Mouse (Mus musculus): ENCODE data around the gene Cir1. TPM values are rescaled to one million over a fixed set of nuclear protein-coding genes. Genes with fewer than 3 reads are reported as not detected.

Cir1 gene
- polyA plus RNA-seq, 1 experiment: 5.5 TPM

DNA sequence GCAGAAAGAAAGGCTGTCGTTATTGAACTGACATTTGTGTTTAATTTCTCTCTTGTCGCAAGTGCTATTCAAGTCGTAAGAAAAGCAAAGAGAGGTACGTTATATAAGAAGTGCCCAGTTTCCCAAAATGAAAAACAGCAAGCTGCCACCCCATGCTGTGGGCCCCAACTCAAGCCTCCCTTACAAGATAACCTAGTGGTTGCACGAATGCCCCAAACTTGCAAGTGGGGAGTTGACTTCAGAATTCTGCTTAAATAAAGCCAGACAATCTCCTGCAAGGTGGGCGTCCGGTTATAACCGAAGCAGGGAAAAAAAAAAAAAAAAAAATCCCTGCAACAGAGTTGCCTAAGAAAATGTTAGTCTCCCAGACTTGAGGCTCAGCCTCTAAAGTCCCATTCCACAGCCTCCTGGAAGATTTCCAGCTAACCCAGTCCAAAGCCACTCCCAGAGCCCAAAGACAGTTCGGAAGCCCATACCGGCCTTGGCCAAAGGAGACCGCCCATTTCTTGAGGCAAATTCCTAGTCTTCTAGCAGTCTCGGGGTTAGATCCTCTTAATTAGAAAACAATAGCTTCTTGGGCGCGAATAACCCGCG, 49.2 kb downstream of the Cir1 start:
- Histone ChIP-seq H3K4me3 (ENCODE audit: insufficient read depth, low read depth, low read length) (no peak overlapping the region), H3K27me3 (replicated peaks; ENCODE audit: control insufficient read depth, insufficient read depth, low read length) (peaks cover 4% of the 10 kb centered on the region), H3K36me3 (ENCODE audit: control insufficient read depth, insufficient read depth, low read length) (no peaks in the 10 kb centered on the region), H3K27ac (ENCODE audit: insufficient read depth, low read depth, low read length) (no peak overlapping the region), H3K4me1 (ENCODE audit: control insufficient read depth, insufficient read depth, low read length) (0 out of 2 replicates have a peak, but pooled peaks cover 3% of the 10 kb centered on the region)
- WGBS: 21% methylated on average over 16 of the region's 16 CpGs
- no peak for DNase-seq
- no peak for TF ChIP-seq CTCF (conservative IDR thresholded peaks at IDR 0.05; ENCODE audit: insufficient read depth, insufficient read length, low read depth, low read length)
- no peak for TF ChIP-seq POLR2A (IDR thresholded peaks at IDR 0.05; ENCODE audit: low read depth, low read length)

GRCm38 (mm10) chr2:73248701-73249100, 63.8 kb downstream of the Cir1 start:
- TF ChIP-seq POLR2A (IDR thresholded peaks at IDR 0.05; ENCODE audit: low read depth, low read length): no peak
- no peak for TF ChIP-seq CTCF (conservative IDR thresholded peaks at IDR 0.05; ENCODE audit: insufficient read depth, insufficient read length, low read depth, low read length)
- H3K27ac ChIP-seq (ENCODE audit: insufficient read depth, low read depth, low read length): no peak overlapping the region
- no peak for DNase-seq
- H3K4me3 ChIP-seq (ENCODE audit: insufficient read depth, low read depth, low read length): no peak overlapping the region
- H3K4me1 ChIP-seq (ENCODE audit: control insufficient read depth, insufficient read depth, low read length): no peaks in the 10 kb centered on the region
- 79% methylated on average over 4 of the region's 4 CpGs for WGBS
- H3K36me3 ChIP-seq (ENCODE audit: control insufficient read depth, insufficient read depth, low read length): no peaks in the 10 kb centered on the region
- no peaks in the 10 kb centered on the region for H3K27me3 ChIP-seq (replicated peaks; ENCODE audit: control insufficient read depth, insufficient read depth, low read length)

- WGBS: 86% methylated on average over 4 of the region's 4 CpGs
- TF ChIP-seq POLR2A (IDR thresholded peaks at IDR 0.05; ENCODE audit: low read depth, low read length) (no peak), CTCF (conservative IDR thresholded peaks at IDR 0.05; ENCODE audit: insufficient read depth, insufficient read length, low read depth, low read length) (no peak)
- no peak for DNase-seq
Measured at GRCm38 (mm10) chr2:73241299-73241698, 71.2 kb downstream of the Cir1 start.

More at GRCm38 (mm10) chr2:73241299-73241698, 71.2 kb downstream of the Cir1 start:
- Histone ChIP-seq H3K27me3 (replicated peaks; ENCODE audit: control insufficient read depth, insufficient read depth, low read length) (no peaks in the 10 kb centered on the region), H3K4me1 (ENCODE audit: control insufficient read depth, insufficient read depth, low read length) (no peaks in the 10 kb centered on the region), H3K27ac (ENCODE audit: insufficient read depth, low read depth, low read length) (no peak overlapping the region), H3K4me3 (ENCODE audit: insufficient read depth, low read depth, low read length) (no peak overlapping the region), H3K36me3 (ENCODE audit: control insufficient read depth, insufficient read depth, low read length) (no peaks in the 10 kb centered on the region)

Other genes starting within 250 kb of the Cir1 start
- 4.3 and 8.2 TPM in 2 replicates for gene Ola1, start 93.8 kb downstream of the Cir1 start, polyA plus RNA-seq (2012; rRNA removed)
- gene Sp9, start 40.8 kb downstream of the Cir1 start, polyA plus RNA-seq (2012; rRNA removed): not detected in 2 replicates
- 14.7 and 18.1 TPM in 2 replicates for gene Scrn3, start 100 bp downstream of the Cir1 start, polyA plus RNA-seq (2012; rRNA removed)
- 6.2 and 9.1 TPM in 2 replicates for gene Gpr155, start 73.9 kb upstream of the Cir1 start, polyA plus RNA-seq (2012; rRNA removed)
- 4.8 and 8.0 TPM in 2 replicates for gene Wipf1, start 217.0 kb upstream of the Cir1 start, polyA plus RNA-seq (2012; rRNA removed)

Measured in kidney, adult 2 months (tissue).